Mouse (Mus musculus) ES-Bruce4 (cell line): ENCODE measurements around the gene Nectin4.

ENCODE experiments used
- CTCF ChIP-seq: IDR thresholded peaks from one replicate; pipeline ENCODE4 v1.8.1; 2011; ENCODE audit warnings: low read depth, low read length
- EP300 ChIP-seq: IDR thresholded peaks from 2 replicates; pipeline ENCODE4 v1.6.1; 2011; ENCODE audit warnings: low read depth, low read length; ENCODE audit not compliant: insufficient read depth
- POLR2A ChIP-seq: IDR thresholded peaks from one replicate; pipeline ENCODE4 v1.8.1; 2011; ENCODE audit warnings: low read length; ENCODE audit not compliant: insufficient read depth

GRCm38 (mm10) chr1:171325571-171325970, 44.3 kb upstream of the Nectin4 start:
- no peak for TF ChIP-seq CTCF
- no peak for TF ChIP-seq POLR2A
- no peak for TF ChIP-seq EP300
